Mouse (Mus musculus) midbrain, postnatal 0 days (tissue): ENCODE results near the gene Gm10964. TPM values are rescaled to one million over a fixed set of nuclear protein-coding genes. Genes with fewer than 3 reads are reported as not detected.

Experiments
- ATAC-seq: fragments of 200-750 bp; cut with Nextera tagmentation; 2 replicates; pipeline ENCODE4 v1.8.0; 2017; ENCODE audit warnings: moderate number of reproducible peaks, mild to moderate bottlenecking, moderate TSS enrichment, moderate library complexity; ENCODE audit not compliant: low FRiP score
- DNase-seq: peaks from one replicate; pipeline ENCODE4 v3.0.0-alpha.2; 2015; ENCODE audit warnings: low spot score
- H3K27ac ChIP-seq: fragments of 300-500 bp; sonication (generic); 2 replicates; pipeline ENCODE4 v1.5.1; 2014; ENCODE audit warnings: low read depth, mild to moderate bottlenecking, low read length, mixed read lengths
- H3K27me3 ChIP-seq: fragments of 300-500 bp; sonication (generic); 2 replicates; pipeline ENCODE4 v1.6.1; 2014; ENCODE audit warnings: low read length, control low read depth, mixed read lengths; ENCODE audit not compliant: insufficient read depth
- H3K36me3 ChIP-seq: fragments of 300-500 bp; sonication (generic); 2 replicates; pipeline ENCODE4 v1.6.1; 2014; ENCODE audit warnings: low read length, control low read depth, mixed read lengths; ENCODE audit not compliant: insufficient read depth
- H3K4me1 ChIP-seq: fragments of 300-500 bp; sonication (generic); 2 replicates; pipeline ENCODE4 v1.6.1; 2014; ENCODE audit warnings: mild to moderate bottlenecking, control low read depth, antibody characterized with exemption, low read length, mixed read lengths; ENCODE audit not compliant: insufficient read depth
- H3K4me2 ChIP-seq: fragments of 300-500 bp; sonication (generic); 2 replicates; pipeline ENCODE4 v1.6.1; 2014; ENCODE audit warnings: low read depth, mild to moderate bottlenecking, low read length, mixed read lengths; ENCODE audit not compliant: poor library complexity, severe bottlenecking
- H3K4me3 ChIP-seq: fragments of 300-500 bp; sonication (generic); 2 replicates; pipeline ENCODE4 v1.5.1; 2014; ENCODE audit warnings: low read depth, mild to moderate bottlenecking, low read length, moderate library complexity
- H3K9ac ChIP-seq: fragments of 300-500 bp; sonication (generic); replicated peaks from 2 replicates; pipeline ENCODE4 v1.6.1; 2014; ENCODE audit warnings: mild to moderate bottlenecking, low read length, moderate library complexity, mixed read lengths; ENCODE audit not compliant: poor library complexity, severe bottlenecking
- H3K9me3 ChIP-seq: fragments of 300-500 bp; sonication (generic); 2 replicates; pipeline ENCODE4 v1.6.1; 2016; ENCODE audit warnings: low read length, control low read depth
- CTCF ChIP-seq: IDR thresholded peaks from 2 replicates; pipeline ENCODE4 v1.5.1; 2016; ENCODE audit warnings: antibody characterized with exemption, mild to moderate bottlenecking
- WGBS: fragments of 180-500 bp; shearing (Covaris S2); extraction: QIAGEN DNeasy Blood & Tissue Kit; methylation state at CpG from one replicate; pipeline ENCODE4 v1.1.7; 2014; 5-methylcytosine and 5-hydroxymethylcytosine counted together
- polyA plus RNA-seq: library from polyadenylated mRNA; unstranded; fragments of >200 nt; fragmentation: Nextera tagmentation; extraction: Ambion mirVana; gene quantifications from 2 replicates; pipeline ENCODE4 v1.2.1, GENCODE M21; 2015
- total RNA-seq: library from RNA; depleted of rRNA; stranded (reverse); fragments of >200 nt; gene quantifications from 2 replicates; pipeline ENCODE4 v1.2.3, GENCODE M21; 2014

The Gm10964 gene
- total and polyA plus RNA-seq, 2 experiments from 2014 or later, result not detected

DNA sequence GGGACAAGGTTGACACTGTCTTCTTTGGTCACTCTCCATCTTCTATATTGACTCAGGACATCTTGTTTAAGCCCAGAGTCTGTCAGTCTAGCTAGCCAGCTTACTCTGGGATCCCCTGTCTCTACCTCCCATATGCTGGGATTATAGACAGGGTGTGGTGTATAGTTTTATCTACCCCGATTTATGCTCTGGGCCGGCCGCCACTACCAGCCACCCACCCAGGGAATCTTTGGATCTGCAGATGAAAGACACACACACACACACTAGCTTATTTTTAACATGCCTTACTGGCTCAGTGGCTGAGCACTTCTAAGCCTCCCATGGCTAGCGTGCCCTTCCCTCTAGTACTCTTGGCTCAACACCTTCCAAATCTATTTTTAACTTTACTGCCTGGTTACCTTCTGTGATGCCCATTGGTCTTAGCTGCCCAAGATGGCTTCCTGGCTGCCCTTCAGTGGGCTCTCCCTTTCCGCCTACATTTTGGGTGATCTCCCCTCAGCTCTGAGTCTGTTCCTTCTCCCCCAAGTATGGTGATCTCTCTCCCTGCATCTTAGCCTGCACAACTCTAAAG lies 29.6 kb upstream of the Gm10964 start:
- H3K9me3 ChIP-seq, result no peaks in the 10 kb centered on the region
- no peak overlapping the region for H3K4me2 ChIP-seq
- H3K4me3 ChIP-seq, result no peak overlapping the region
- 95% methylated on average over 5 of the region's 5 CpGs for whole genome bisulfite sequencing
- H3K27me3 ChIP-seq, result no peaks in the 10 kb centered on the region
- DNase-seq (no peak), ATAC-seq (no peak)
- H3K9ac ChIP-seq, result no peak overlapping the region
- no peak overlapping the region for H3K27ac ChIP-seq
- no peak for TF ChIP-seq CTCF
- no peaks in the 10 kb centered on the region for H3K4me1 ChIP-seq
- no peaks in the 10 kb centered on the region for H3K36me3 ChIP-seq

GRCm38 (mm10) chr3:103712196-103712595 lies 27.0 kb upstream of the Gm10964 start:
- TF ChIP-seq CTCF, result no peak
- Histone ChIP-seq H3K27me3 (no peaks in the 10 kb centered on the region), H3K9ac (no peak overlapping the region), H3K4me2 (no peak overlapping the region), H3K27ac (no peak overlapping the region), H3K4me3 (no peak overlapping the region), H3K9me3 (no peaks in the 10 kb centered on the region), H3K4me1 (no peaks in the 10 kb centered on the region; the same call in 1 of the 2 replicates), H3K36me3 (no peaks in the 10 kb centered on the region)
- DNase-seq (no peak), ATAC-seq (no peak)
- WGBS, result 100% methylated on average over 4 of the region's 4 CpGs

- Histone ChIP-seq H3K27ac (no peak overlapping the region), H3K9ac (no peak overlapping the region), H3K27me3 (no peaks in the 10 kb centered on the region), H3K4me1 (no peaks in the 10 kb centered on the region; the same call in 1 of the 2 replicates), H3K9me3 (no peaks in the 10 kb centered on the region), H3K4me2 (no peak overlapping the region), H3K4me3 (no peak overlapping the region), H3K36me3 (no peaks in the 10 kb centered on the region)
- no peak for TF ChIP-seq CTCF
- WGBS, result 76% methylated on average over 7 of the region's 7 CpGs
- no peak for ATAC-seq
- DNase-seq, result no peak
These were observed 24.8 kb upstream of the Gm10964 start for GRCm38 (mm10) chr3:103714236-103714875.

DNA sequence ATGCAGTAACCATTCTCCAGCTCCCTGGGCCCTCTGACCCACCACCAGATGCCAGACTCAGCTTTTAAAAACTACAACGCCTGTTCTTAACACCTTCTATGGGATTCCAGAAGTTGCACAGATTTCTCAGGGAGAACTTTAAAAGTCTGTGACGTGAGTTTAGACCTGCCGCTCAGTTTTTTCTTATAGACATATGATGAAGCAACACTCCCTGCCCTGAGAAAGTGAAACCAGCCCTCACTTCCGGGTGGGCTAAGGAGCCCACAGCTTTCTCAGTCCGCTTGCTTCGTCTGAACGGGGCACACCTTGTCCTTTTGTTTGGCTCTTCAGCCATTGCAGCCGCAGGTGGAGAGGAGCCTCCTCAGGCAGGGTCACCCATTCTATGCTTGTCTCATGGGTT lies 24.2 kb upstream of the Gm10964 start:
- Histone ChIP-seq H3K4me2 (no peak overlapping the region), H3K27ac (no peak overlapping the region), H3K27me3 (no peaks in the 10 kb centered on the region), H3K36me3 (no peaks in the 10 kb centered on the region), H3K4me1 (no peaks in the 10 kb centered on the region; the same call in 1 of the 2 replicates), H3K9ac (no peak overlapping the region), H3K4me3 (no peak overlapping the region), H3K9me3 (no peaks in the 10 kb centered on the region)
- no peak for DNase-seq
- no peak for ATAC-seq
- no peak for TF ChIP-seq CTCF
- WGBS, result 91% methylated on average over 8 of the region's 8 CpGs

GRCm38 (mm10) chr3:103715762-103716693 lies 23.1 kb upstream of the Gm10964 start:
- DNase-seq (peak; percentile 48), ATAC-seq (no peak)
- no peaks in the 10 kb centered on the region for H3K36me3 ChIP-seq
- no peak overlapping the region for H3K9ac ChIP-seq
- no peaks in the 10 kb centered on the region for H3K9me3 ChIP-seq
- no peaks in the 10 kb centered on the region for H3K27me3 ChIP-seq
- no peak overlapping the region for H3K4me2 ChIP-seq
- H3K4me1 ChIP-seq, result no peaks in the 10 kb centered on the region; the same call in 1 of the 2 replicates
- H3K27ac ChIP-seq, result no peak overlapping the region
- WGBS, result 28% methylated on average over 11 of the region's 11 CpGs
- no peak overlapping the region for H3K4me3 ChIP-seq
- no peak for TF ChIP-seq CTCF
